Mouse (Mus musculus) gastrocnemius, adult 8-10 months (tissue): Measurements from ENCODE around the gene Pgam2. TPM values are rescaled to one million over a fixed set of nuclear protein-coding genes. Genes with fewer than 3 reads are reported as not detected.
A peak's percentile ranks its signal among the peaks of the same experiment; 100 is the strongest.

Experiments used
- DNase-seq, 2 experiments: peaks; one replicate each; pipeline ENCODE4 v3.0.0; 2022; ENCODE audit warnings: low spot score in 2 of 2
- total RNA-seq, 4 experiments: library from RNA; stranded (reverse); gene quantifications; 2 replicates each; pipeline ENCODE4 v1.2.4; 2022

Pgam2 gene
- total RNA-seq, 4 experiments from 2014 or later, result 2,240 to 2,793 (median 2,573) TPM

DNA sequence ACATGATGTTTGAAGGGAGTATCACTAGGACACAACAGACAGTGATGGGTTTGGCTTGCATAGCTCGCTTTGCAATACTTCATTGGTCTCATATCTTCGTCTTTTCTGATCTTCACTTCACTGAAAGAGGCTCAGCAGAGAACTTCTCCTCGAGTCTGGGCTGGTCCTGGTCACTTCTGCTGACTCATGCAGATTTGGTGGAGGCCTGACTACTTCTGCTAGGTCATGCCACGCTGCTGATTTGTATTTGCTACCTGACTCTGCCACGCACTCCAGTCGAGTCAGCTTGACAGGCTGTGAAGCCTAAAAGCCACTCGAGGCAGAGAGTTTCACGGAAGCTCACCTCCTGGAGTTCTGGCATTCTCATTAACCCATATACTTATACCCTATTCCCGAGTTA, 4.4 kb upstream of the Pgam2 start:
- DNase-seq, result no peak

DNA sequence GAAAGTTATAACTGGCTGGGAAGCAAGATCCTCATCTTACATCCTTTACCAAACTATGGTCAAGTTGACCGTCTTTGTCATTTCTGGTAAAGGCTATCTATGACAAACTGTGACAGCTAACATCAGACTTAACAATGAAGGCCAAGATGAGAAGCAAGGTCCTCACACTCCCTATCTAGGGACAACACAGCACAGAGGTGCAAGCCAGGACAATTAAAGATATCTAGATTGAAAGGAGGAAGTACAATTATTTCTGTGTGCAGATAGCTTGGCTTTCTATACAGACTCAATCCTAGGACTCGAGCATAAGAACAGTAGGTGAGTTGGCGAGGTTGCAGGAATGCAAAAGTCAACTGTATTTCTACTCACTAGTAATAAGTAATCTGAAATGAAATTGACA, 2.2 kb upstream of the Pgam2 start:
- no peak for DNase-seq

DNA sequence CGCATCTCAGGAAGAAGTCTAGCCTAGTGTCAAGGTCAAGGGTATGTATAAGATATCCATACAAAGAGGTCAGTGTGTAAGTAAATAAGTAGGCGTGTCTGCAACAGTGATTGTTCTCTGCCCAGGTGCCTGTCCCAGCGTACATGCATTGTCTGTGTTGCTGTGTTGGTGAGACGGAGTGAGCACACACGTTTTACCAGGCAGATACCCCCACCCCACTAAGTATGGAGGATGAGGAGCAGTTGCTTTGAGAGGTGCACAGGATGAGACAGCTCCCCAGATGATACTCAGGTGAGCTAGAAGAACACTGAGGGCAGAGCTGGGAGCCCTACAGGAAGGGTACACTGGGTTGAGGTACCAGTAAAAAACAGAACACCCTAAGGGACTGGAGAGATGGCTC, 641 bp upstream of the Pgam2 start:
- DNase-seq, result no peak

DNA sequence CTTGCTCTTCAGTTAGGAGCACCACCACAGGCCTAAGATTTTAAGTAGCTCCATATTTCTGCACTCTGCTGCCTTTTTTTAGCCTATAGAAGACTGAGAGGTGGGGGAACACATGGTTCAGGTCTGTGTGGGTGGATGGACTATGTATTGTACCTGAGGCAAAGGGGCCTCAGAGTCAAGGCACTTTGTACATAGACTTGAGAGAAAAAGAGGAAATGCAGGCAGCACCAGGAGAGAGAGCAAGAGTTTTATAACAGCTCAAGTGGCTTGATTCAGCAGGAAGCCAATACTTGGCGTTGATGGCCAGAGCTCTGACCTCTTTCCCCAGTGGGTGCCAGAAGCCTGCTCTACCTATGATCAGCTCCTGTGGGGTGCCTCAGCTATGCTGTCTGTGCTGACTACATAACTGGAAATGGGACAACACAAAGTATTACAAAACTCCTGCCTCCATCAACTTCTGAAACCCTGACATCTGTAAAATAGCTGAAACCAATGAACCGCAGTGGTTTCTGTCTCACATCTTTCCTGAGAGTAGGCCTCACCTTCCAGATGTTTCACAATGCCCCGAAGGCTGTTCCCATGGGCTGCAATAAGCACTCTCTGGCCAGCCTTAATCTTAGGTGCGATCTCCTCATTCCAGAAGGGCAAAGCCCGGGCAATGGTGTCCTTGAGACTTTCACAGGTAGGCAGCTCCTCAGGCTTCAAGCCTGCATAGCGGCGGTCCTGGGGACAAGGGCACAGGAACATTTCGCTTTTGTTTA, 896 bp downstream of the Pgam2 start:
- DNase-seq, result no peak

DNA sequence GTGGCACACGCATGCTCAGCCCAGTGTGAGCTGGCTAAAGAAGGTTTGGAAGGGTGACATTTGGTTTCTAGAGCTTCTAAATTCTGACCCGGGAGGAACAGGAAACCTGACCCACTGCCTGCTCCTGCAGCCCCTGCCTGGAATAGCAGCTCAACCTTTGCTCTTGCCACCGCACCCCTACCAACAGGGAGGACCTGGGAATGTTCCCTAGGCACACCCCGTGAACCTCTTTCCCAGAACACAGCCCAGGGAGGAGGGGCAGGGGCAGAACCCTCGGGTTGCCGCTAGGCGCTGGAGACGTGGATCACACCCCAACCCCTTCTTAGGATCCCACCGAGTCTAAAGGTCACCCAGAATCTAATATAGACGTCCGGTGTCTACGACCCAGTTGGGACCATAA, 1.5 kb downstream of the Pgam2 start:
- peak; percentile 78 to 88 for DNase-seq

DNA sequence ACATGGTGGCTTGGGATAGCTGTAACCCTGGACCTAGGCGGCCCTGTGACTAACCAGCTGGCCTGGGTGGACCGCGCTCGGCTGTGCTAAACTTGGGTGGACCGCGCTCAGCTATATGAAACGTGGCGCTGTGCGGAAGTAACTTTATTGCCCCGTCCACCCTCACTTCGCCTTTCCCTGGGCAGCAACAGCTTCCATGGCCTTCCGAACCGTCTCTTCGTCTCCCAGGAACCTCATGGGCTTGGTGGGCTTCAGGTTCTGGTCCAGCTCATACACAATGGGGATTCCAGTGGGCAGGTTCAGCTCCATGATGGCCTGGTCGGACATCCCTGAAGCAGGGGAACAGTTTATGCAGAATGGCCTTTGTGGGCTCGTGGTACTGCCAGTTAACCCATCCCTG, 2.0 kb downstream of the Pgam2 start:
- DNase-seq, result no peak

DNA sequence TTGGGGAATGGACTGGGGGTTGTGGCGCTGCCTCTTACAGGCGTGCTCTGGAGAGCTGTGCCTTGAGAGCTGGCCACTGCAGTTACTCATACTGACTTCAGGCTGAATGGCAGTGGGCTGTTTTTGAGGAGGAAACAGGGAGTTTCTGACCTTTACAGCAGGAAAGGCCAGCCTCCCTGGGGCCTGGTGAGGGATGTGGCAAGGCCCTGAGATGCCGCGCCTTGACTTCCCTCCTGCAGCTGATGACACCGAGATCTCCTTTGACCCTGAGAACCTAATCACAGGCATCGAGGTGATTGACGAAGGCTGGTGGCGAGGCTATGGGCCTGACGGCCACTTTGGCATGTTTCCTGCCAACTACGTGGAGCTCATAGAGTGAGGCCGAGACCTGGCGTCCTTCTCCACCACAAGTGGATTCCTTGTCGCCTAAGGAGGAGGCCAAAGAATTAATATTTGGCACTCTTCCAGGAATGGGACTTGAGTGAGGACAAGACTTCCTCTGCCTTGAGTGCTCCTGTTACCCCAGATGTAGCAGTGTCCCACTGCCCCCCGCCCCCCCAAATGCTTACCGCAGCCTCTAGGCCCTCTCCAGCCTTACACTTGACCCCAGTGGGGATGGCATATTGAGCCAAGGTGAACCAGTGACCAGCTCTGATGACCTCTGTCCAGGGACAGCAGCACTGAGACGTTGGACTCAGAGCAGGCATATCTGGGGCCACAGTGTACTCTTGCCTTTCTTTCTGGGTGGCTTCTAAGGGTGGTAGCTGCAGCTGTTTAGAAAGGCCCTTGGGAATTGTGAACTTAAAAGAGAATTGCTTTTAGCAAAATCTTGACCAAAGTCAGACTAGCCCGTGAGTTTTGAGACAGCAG, 3.7 kb downstream of the Pgam2 start:
- peak in 1 of 2 experiments; percentile 62 for DNase-seq

DNA sequence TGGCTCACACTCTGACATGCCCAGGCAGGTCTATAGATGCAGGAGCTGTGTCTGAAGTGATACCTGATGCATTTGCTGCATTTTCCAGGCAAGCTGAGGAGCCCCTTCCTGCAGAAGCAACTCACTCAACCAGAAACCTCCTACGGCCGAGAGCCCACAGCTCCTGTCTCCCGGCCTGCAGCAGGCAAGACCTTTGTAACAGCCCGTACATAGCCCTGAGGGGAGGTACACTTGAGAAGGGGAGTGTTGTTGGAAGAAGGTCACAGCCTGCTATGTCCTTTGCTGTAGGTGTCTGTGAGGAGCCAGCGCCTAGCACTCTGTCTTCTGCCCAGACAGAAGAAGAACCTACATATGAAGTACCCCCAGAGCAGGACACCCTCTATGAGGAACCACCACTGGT, 5.6 kb downstream of the Pgam2 start:
- DNase-seq, result no peak

DNA sequence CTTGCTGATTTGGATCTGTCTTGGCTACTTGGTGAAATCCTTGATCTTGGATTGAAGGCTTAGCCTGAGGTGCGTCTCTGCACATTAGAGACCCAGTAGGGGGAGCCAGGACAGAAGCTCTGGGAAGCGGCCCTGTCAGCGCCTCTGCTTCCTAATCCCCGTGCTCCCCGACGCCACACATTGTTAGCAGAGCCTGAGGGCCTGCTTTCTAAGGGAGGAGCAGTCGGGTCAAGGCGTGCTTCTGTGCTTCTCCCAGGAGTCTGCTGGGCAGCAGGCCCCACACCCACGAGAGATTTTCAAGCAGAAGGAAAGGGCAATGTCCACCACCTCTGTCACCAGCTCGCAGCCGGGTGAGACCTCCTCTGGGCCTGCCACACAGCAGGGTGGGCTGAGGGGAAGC, 6.2 kb downstream of the Pgam2 start:
- no peak for DNase-seq

DNA sequence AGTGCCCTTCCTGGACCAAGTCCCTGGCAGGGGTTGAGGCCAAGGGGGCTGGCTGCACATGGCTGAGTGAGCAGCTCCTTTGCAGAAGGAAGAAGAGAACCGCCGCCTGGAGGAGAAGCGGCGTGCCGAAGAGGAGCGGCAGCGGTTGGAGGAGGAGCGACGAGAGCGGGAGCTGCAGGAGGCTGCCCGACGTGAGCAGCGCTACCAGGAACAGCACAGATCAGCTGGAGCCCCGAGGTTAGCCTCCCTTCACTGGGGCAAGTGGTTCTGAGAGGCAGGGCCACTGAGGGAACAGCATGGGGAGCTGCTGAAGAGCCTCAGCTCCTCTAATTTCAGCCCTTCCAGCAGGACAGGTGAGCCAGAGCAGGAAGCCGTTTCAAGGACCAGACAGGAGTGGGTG, 6.6 kb downstream of the Pgam2 start:
- no peak for DNase-seq

DNA sequence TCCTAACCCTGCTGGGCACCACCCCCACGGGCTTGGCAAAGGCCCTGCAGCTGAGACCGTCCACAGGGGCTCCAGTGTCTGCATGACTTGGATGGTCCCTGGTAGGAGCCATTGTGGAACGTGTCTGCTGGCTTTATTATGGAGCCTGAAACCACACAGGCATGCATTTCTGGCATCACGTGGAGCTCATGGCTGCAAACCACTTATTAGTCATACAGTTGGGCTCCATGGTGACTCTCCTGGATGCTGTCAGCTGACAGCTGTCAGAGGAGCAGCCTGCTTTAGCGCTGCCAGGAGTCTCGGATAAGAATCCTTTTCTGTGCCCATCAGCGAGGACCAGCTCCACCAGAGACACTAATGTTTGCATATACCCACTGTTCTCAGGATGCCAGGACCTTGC, 7.8 kb downstream of the Pgam2 start:
- DNase-seq, result no peak

DNA sequence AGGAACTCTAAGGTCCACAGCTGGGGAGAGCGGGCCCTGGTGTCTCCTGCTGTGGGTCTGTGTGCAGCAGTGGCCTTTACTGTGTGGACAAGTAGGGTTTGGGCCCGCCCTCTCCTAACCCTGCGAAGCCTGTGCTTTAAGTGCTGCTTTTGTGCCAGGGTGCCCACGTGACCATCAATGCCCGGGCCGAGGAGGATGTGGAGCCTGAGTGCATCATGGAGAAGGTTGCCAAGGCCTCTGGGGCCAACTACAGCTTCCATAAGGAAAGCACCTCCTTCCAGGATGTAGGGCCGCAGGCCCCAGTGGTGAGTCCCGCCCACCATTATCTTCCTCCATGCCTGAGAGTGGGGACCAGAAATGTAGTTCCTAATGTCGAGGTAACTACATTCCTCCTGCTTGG, 8.2 kb downstream of the Pgam2 start:
- DNase-seq, result no peak

DNA sequence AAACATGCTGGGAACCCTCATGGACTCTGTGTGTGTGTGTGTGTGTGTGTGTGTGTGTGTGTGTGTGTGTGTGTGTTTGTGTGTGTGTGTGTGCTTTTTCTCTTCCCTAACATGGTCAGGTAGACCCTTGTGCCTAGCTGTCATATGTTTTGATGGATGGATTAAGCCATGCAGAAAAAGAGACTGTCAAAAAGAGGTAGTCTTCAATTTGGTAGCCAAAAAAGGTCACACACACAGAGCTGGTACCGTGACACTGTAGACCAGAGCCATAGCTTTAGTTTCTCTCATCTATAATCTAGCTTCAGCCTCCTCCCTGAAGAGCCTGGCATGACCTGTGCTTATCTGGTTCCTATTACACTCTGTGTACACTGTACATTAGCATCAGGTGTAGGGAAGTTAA, 13.1 kb downstream of the Pgam2 start:
- no peak for DNase-seq

DNA sequence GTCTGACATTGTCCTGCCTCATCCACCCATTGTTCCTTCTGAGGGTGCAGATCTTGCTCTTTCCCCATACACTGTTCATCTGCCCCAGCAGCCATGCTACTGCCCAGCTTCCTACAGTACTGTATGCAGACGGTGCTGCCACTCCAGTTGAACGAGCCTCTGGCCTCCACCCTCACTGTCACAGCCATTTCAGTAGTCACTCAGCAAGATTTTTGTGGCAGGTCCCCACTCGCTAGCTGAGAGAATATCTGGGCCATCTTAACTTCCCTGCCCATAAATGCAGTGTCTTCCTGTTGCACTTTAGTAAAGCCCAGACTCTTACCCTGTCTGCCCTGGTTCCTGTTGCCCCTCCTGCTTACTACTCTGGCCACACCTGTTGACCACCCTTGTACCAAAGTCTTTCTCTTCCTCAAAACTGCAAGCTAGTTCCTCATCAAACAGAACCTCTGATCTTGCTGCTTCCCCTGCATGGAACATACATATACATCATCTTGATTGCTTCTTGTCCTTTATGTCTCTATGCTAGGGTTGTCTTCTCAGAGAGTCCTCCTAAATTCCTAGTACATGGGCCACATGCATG, 13.7 kb downstream of the Pgam2 start:
- DNase-seq, result no peak

DNA sequence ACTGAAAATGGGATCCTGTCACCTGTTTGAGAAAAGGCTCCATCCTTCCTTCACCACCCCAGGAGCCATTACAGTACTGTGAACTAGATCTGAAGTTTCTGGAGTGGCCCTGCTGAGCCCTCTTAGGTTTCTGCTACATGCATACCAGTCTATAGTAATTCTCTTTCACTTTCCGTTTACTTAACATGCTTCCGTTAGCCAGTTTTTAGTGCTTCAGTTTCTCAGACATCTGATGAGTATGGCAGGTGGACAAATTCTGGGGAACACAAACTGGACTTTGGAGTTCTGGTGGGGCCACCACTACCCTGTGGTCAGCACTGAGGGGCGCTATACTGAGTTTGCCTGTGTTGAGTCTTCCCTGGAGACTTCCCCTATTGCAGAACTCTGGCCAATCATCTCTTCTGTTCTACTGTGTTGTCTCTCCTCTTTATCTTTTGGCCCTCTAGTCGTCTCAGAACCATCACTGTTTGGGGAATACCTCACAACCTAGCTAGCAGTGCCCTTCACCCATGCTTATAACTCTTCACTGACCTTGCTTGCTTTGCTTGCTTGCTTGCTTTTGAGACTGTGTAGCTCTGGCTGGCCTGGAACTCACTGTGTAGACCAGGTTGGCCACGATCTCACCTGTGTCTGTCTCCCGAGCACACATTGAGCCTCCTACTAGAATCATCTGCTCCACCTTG, 14.3 kb downstream of the Pgam2 start:
- no peak for DNase-seq

DNA sequence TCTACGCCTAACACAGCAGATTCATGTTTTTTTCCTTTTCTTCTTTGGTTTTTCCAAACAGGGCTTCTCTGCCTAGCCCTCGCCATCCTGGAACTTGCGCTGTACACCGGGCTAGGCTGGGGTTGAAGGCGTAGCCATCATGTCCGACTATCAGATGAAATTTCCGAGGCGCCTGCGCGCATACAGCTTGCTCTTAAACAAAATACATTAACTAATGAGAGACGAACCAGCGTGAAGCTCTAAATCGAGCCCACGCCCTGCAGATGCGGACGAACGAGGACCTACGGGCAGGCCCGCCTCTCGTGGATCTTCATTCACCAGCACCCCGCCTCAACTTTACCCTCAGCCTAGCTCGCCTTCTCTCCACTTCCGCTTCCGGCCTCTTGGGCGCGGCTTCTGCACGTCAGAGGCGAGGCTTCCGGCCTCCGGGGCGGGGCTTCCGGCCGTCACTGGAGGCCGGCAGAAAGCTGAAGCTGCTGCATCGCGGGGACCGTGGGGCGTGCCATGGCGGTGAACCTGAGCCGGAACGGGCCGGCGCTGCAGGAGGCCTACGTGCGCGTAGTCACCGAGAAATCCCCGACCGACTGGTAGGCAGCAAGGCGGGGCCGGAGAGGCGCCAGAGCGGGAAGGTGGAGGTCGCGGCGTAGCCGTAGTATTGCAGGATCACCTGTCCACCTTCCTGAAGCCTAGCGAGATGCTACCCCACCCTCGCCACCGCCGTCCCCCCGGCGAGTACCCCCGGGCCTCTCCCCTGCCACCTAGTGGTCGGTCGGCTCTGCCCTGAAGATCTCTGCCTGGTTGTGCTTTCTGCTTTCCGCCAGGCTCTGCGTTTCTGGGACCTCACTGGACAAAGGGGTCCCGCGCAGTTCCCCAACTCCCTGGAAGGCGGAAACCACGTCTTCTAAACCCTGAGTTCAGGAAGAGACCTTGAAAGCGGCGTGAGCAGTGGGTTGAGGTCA, 15.2 kb downstream of the Pgam2 start, which contains the start of gene Dbnl:
Dbnl (plus strand) TSS at position 433 of the 959 bp plus-strand sequence.
- peak; percentile 93 for DNase-seq

DNA sequence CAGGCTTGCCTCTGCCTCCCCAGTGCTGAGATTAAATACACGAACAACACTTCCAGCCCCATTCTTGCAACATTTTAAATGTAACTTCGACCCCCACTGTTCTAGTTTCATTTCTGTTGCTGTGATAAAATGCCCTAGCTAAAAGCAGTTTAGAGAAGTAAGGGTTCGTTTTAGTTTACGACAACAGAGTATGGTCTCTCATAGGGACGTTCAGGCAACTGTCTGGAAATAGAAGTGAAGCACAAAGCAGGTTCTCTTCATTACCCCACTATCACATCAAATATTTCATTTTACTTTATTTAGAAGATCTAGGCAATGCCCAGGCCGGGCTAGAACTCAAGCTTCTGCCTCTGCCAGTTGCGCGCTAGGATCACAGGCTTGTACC, 15.9 kb downstream of the Pgam2 start:
- DNase-seq, result no peak

DNA sequence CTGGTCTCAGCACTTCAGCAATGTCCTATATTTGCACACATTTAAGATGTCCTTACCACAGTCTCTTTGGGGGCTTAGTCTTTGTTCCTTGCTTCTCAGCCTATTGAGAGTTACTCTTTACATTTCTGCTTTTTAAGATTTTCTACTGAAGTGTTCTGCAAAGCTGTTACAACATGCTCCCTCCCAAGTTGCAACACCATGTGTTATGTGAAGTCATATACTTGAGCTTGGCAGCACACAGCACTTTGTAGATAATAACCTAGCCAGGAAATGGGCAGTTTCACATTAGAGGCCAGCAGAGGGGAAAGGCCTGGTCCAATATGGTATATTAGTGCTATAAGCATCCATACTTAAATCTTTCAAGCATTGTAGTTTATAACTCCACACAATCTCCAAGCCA, 17.8 kb downstream of the Pgam2 start:
- DNase-seq, result no peak

DNA sequence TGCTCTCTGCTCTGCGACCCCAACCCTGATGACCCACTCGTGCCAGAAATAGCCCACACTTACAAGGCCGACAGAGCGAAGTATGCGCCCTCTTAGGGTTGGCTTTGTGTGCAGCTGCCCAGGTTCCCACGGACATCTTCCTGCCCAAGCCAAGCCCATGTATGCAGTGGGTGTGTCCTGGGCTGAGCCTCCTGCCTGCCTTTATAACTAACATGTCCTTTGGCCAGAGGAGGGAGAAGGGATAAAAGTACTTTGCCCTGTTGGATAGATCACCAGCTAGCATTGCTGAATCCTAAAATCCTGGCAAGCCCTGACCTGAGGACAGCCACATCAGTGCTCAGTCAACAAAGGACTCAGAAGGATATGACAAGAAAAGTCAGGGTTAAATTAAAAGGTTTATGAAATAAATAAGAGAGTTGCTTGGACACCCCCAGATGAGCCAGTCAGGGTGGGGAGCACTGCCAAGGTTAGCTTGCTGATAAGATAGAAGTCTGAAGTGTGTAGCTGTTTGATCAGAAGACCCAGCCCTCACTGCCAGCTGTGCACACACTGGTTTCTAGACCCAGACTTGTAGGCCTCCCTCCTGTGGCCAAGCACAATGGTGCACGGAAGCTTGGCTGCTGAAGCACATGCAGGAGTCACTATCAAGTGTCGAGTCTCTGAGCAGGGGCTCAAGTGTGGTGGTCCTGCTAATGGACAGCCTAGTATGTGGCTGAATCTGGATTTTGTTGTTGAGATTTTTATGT, 21.2 kb downstream of the Pgam2 start:
- no peak for DNase-seq

DNA sequence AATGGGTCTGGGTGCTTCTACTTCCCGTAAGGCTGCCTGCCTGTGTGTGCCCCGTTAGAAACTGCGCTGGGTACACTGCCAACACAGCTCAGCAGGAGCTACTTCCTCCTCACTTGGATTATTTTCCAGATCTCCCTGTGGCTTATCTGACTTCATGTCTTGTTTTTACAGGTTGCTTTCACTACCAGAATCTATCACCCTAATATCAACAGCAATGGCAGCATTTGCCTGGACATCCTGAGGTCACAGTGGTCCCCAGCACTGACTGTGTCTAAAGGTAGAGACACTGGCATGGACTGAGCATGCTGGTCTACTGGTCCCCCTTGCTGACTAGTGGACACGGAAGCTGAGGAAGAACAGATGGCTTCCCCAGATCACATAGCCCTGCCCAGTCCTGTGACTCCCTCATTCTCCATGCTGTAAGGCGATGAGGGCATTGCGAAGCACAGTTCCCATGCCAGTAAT, 23.5 kb downstream of the Pgam2 start:
- no peak for DNase-seq
